Mouse (Mus musculus) adrenal gland, adult 18-20 months (tissue): Measurements from ENCODE around the gene Hfm1. TPM values are rescaled to one million over a fixed set of nuclear protein-coding genes. Genes with fewer than 3 reads are reported as not detected.

Experiments used
- DNase-seq, 2 experiments: peaks; one replicate each; pipeline ENCODE4 v3.0.0; 2021 to 2022; ENCODE audit warnings: low spot score in 2 of 2
- total RNA-seq, 2 experiments: library from RNA; stranded (reverse); gene quantifications; 1 replicate in 1 of 2; 2 replicates in 1 of 2; pipeline ENCODE4 v1.2.3; 2021

Gene Hfm1
- total RNA-seq, 2 experiments from 2014 or later, result 0.10 to 0.19 TPM

DNA sequence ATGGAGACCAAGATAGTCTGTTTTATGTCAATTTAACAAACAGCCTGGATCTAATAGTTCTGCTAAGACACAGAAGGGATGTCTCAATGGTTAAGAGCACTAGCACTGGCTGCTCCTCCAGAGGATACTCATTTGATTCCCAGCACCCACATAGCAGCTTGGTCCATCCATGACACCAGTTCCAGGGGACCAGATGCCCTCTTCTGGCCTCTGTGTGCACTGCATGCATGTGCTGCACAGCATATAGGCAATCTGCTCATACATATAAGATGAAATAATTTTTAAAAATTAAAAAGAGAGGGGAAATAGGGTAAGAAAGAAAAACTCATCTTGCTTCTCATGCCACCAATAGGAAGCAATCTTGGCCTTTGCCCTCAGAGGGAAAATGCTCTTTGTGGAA lies 79.1 kb downstream of the Hfm1 start:
- no peak for DNase-seq

DNA sequence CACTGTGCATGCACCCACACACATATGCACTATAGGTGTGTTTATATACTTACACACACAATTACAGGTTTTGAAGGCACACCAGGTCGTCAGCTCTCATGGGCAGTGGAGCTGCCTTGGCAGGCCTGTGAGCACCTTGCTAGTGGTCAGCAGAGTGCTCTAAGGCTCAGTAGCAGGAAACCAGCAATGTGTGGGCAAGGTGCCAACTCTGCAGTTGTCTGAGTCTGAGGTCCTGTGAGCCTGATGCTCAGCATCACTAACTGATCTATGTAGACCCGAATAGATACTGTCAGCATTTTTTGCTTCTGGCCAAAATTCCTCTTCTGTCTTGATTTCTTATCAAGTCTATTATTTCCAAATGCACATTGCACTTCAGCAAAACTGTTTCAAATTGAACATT lies 82.2 kb downstream of the Hfm1 start:
- no peak for DNase-seq

DNA sequence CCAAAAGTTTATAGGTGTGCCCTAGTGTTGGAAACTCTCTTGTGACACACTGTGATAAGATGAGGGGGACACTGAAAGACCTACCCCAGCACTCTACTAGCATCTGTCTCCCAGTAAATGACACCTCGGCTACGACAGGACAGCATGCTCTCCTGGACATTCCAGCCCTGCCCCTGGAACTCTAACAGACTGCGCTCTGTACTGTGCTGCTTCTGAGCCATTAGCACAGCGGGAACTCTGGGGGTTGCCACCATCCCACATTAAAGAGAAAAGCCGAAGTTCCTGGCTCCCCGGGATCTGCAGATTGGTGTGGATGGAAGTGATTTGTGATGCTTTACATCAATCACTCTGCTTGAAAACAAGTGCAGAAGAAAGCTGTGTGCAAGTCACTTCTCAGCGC lies 93.1 kb downstream of the Hfm1 start:
- no peak for DNase-seq

DNA sequence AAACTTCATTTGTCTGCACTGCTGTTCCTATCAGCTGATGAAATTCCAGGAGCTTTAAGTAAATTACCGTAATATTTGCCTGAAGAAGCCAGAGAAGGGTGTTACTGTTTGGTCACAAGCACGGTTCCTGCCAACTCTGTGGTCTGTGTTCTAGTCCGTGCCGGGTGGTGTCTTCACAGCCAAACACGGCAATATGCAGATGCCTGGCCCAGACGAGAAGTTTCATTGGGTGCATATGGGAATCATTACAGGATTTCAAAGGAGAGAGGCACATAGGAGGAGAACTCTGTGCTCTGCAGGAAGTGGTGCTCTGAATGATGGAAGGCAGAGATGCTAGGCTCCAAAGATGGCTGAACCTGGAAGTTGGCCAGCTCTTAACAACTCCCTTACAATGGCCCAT lies 94.7 kb downstream of the Hfm1 start:
- no peak for DNase-seq

DNA sequence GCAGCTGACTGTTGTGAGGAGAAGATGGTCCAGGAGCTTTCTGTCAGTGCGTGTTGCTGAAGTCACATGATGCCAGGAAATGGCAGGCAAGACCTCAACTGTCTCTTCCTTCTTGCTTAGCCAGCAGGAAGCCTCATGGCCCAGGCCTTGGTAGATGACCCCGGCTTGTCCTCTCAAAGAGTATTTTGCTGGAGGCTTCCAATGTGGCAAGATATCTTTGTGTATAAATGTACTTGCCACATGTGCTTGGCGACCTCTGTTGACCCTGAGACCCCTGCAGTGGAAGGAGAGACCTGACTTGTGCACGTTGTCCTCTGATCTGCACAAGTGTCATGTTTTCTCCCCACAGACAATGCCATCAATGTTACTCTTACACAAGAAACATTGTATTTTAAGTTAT lies 95.3 kb downstream of the Hfm1 start:
- no peak for DNase-seq

DNA sequence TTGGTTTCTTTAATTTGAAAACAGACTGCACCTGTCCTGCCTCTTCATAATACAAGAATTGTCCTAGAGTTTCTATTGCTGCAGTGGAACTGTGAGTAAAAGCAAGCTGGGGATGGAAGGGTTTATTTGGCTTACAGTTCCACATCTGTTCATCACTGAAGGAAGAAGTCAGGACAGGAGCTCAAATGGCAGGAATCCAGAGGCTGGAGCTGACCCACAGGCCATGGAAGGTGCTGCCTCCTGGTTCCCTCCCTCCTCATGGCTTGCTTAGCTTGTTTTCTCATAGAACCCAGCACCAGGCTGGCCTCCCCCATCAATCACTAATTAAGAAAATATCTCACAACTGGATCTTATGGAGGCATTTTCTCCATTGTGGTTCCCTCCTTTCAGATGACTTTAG lies 99.4 kb downstream of the Hfm1 start:
- no peak for DNase-seq

DNA sequence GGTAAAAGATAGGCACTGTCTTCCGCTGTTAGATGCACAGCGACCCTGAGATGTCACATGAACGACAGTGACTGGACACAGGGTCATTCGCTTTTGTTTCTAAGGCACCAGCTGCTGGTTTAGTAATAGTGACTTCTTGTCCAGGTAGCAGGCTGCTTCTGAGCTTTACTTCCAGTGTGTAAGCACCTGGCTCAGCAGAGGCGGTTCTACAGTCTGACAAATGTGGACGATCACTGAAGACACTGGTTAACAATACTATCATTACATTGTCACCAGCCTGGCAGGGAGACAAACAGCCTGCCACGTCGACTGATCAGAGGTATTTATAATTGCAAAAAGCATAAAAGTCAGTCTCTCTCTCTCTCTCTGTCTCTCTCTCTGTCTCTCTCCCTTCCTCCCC lies 100.1 kb downstream of the Hfm1 start:
- DNase-seq, result no peak

DNA sequence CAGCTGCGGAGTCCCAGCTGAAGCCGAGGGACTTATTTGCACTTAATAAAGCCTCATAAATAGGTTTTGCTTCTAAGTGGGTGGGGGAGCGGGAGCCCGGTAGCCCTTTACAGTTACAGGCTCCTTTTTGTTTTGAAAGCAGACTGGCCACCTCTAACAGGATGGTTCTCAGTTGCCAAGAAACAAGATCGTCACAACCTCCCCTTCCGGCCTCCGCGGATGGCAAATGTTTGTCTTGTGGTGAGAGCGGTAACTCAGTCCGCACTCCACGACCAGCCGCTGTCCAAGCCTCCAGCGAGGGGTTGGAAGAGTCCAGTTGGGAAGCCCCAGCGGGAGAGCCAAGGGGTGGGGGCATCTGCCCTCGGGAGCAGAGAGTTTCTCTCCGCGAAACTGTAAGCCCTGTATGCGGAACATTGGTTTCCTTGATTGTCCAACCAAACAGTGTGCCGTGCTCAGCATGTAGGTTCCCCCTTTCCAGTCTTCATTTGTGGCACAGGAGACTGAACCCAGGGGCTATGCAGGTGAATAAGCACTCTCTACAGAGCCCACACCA lies 100.7 kb downstream of the Hfm1 start:
- DNase-seq, result peak in 1 of 2 experiments; percentile 7

DNA sequence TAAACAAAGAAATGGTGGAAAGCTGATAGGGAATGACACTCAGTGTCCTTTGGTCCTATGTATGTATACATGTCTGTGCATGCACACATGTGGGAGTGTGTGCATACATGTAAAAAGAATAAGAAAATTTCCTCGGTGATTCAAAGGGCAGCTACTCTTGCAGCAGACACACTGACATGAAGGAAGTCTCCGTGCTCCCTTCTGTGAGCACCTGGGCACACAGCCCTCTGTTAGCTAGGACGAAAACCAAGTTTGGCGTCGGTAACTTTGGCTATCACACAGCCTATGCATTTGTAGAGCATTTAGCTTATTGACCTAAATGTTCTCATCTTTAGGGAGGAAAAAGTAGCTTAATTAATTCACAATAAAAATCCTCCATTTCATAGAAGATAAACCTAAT lies 101.4 kb downstream of the Hfm1 start:
- no peak for DNase-seq

DNA sequence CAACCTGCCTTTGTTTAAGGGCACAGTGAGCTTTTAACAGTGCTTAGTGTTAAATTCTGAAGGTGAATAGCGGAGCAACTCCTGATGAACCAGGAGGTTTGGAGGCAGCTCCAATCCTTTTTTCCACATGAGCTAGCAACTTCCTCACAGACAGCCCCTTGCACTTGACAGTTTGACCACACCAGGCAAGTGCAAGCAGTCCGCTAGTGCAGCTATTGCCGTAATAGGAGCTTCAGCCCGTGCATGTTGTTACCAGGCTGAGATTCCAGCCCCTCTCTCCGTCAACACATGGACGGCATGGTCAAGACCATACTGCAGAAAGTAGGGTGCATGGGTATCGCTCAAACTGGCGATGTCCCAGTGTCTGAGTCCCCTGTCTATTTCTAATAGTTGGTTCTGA lies 106.5 kb downstream of the Hfm1 start:
- no peak for DNase-seq

DNA sequence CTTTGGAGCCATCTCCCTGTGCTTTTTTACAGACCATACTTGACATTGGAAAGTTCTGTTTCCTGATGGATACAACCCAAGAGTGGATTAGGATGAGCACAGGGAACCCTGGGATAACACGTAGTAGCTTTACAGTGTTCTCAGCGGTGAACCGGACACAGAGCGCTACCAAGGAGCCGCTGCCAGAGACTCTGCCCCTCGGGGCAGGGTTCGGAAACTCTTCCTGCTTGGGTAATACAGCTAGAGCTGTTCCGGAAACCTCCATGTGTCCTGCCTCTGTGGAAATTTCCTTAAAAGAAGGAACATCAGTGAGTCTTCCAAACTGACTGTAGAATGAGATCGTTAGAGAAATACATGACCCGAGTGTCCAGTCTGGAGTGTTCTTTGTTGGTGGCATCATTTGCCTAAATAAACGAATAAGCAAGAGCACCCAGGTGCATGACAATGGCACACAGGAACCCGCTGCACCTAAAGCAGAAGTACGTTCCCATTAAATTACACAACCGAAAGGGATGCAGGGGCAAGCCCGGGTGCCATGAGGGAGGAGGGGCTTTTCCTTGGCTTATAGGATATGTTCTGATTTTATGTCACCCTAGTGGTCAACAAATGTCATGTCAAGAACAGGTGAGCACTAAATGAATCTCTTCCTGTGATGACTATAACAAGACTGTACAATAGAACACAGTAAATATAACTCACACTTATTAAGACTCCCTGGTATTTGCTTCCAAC lies 110.0 kb downstream of the Hfm1 start:
- DNase-seq, result no peak

DNA sequence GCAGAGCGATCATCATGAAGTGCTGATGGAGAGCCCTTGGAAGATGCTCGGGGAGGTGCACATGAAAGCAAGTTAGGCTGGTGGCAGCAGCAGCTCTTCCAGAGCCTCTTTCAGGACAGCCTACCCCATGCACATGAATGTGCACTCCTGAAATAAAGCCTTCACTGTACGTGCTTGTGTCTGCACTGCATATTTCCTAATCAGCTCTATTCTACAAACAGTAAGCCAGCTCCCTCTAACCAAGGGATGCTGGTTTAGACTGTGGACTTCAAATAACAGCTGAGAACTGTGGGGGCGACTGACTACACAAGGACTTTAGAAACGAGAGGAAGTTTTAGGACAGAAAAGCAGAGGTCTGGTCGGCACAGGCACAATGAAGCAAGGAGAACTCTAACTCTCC lies 111.5 kb downstream of the Hfm1 start:
- DNase-seq, result no peak

DNA sequence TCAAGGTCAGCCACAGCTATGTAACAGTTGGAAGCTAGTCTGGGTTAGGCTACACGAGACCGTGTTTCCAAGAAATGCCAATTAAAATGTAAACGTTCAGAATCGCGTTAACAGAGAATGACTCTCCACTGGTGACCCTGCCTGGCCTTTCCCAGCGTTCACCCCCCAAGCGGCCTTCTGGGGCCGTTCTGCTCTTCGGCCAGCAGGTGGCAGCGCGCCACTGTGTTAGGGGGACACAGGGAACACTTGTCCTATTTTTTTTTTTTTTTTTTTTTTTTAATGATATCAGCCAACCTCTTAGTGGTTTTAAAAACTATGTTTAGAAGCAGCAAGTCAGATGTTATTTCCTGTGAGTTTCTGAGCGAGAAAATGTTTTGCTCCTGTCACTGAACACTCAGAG lies 123.0 kb downstream of the Hfm1 start:
- DNase-seq, result peak; percentile 63 to 65

DNA sequence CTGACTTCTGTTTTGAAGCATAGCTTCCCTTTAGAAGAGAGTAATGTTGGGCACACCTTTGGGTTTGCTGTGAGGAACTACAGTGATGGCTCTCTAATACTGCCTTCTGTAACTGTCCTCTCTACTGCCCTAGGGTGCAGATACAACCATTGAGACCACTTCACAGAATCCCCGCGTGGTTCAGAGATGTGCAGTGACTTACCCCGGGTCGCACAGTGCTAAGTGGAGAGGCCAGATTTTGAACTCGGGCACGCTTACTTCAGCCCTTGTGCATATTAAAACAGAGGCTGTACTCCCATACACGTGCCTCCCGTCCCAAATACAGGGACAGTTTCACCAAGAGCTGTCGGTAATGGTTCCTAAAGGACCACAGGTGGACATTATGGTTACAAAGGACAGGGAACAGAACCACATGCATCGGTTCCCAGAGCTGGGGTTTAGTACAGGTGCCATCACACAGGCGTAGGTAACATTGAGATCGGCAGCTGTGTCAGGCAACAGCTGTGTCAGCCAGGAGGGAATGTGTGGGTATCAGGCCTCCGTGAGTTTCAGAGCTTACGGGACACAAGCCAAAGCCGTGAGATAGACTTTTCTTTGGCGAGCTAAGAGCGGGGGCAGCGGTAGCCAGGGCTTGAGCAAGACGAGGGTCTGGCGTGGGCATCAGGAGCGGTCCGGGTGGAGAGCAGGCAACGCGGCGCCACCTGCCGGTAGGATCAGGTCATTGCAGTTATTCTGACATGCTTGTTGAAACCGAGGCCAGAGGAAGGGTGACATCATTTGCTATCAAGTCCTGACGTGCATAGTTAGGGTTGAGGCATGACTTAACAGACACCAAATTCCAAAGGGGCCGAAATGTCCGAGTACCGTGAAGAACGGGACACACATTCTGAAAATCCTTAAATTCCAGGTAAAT lies 124.0 kb downstream of the Hfm1 start:
- peak; percentile 84 to 85 for DNase-seq

DNA sequence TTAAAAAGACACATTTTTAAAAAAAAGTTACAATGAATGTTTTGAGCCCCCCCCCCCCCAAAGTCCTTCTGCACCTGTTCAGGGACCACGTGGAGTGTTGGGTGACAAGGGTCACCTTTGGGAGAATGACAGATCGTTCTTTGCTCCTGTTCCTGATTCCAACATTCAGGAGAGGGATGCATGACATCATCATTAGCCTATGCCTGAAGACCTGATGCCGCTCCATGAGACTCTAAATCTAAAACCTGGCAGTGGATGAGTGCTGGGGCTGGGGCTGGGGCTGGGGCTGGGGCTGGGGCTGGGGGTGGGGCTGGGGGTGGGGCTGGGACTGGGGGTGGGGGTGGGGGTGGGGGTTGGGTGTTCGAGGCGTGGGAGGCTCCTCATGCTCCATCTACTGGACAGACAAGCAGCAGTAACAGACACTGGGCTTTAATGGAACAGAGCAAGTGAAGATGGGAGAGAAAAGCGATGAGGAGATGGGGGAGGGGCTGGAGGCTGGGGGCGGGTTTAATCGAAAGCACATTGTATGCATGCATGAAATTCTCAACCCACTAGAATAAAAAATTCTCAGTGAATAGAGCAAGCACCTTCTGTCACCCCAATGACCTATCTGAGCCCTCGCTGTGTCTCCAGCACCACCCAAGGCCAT lies 124.8 kb downstream of the Hfm1 start:
- no peak for DNase-seq

DNA sequence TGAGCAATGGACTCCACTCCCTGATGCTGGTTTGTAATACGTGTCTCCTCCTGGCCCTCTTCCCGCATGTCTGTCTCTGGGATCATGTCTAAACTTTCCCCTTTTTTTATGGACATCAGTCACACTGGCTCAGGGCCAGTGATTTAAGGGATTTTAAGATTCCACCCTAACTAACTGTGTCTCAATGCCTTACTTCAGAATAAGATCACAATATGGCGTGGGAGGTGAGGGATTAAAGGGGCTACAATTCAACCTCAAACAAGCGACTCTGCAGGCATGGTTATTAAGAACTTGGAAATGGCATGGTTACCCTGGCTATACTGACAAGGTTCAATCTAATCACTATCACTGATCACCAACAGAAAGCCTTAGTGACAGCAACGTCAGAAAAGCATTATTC lies 128.2 kb downstream of the Hfm1 start:
- no peak for DNase-seq

DNA sequence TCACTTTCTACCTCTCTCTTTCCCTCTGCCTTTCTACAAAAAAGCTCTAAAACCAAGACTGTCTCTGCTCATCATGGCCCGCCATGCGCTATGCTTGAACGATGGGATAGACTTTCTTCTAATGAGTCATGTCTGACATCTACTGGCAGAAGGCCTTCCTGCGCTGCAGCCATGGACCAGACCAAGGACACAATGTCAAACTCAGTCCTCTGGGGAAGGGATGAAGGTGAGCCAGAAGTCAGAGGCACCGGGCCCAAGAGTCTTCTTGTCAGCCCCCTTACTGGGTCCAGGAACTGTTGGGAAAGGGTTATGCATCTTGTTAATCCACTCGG lies 134.9 kb downstream of the Hfm1 start:
- peak in 1 of 2 experiments; percentile 3 for DNase-seq

DNA sequence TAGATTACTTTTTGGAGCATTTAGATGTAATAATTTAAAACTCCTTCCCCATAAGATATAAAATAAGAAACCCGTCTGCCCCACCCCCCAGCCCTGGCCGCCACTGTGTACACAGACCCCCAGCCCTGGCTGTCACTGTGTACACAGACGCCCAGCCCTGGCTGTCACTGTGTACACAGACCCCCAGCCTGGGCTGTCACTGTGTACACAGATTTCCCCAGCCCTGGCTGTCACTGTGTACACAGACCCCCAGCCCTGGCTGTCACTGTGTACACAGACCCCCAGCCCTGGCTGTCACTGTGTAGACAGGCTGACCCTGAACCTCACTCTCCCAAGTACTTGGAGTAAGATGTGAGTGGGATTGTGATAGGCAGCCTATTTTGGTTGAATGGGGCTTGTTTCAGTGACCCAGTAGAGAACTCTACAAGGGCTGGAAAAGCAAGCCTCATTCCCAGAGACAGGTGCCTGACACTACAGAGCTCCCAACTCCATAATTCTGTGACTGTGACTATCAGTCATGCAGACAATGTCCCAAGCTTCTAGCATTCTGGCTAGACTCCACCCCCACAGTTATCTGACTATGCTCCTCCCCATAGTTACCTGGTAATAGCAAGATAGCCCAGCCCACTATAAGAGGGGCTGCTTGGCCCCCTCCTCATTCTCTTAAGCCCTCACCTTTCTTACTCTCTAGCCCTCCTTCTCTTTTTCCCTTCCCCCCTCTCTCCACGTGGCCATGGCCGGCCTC lies 135.5 kb downstream of the Hfm1 start:
- no peak for DNase-seq
